Mouse (Mus musculus) urinary bladder, postnatal 36 days (tissue): Measurements from ENCODE around the gene Hectd4.
A peak's percentile ranks its signal among the peaks of the same experiment; 100 is the strongest.
"Not testable (repeated sequence)": the region's sequence is repeated elsewhere in the genome, so short reads cannot be mapped to it uniquely, and the experiment has no call there.

Experiments used
- DNase-seq, 2 experiments: peaks; one replicate each; pipeline ENCODE4 v3.0.0; 2022; ENCODE audit warnings: low spot score in 2 of 2, mixed read lengths in 1 of 2

Gene Hectd4

DNA sequence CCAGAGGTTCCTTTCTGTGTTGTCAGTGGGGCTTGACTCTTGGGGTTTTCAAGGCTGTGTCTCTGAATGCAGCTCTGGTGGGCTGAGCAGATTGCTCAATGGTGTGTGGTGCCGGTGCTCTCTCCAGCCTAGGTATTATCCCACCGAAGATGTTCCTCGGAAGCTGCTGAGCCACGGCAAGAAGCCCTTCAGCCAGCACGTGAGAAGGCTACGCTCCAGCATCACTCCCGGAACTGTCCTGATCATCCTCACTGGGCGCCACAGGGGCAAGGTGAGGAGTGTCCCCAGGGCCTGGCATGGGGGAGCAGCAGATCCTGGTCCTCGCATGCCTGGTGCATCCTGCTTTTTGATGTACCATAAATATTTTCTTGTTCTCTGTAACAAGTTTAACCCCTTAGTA is 13.5 kb upstream of the Hectd4 start:
- no peak for DNase-seq

GRCm38 (mm10) chr5:121206984-121207383 is 13.0 kb upstream of the Hectd4 start:
- DNase-seq: no peak

DNA sequence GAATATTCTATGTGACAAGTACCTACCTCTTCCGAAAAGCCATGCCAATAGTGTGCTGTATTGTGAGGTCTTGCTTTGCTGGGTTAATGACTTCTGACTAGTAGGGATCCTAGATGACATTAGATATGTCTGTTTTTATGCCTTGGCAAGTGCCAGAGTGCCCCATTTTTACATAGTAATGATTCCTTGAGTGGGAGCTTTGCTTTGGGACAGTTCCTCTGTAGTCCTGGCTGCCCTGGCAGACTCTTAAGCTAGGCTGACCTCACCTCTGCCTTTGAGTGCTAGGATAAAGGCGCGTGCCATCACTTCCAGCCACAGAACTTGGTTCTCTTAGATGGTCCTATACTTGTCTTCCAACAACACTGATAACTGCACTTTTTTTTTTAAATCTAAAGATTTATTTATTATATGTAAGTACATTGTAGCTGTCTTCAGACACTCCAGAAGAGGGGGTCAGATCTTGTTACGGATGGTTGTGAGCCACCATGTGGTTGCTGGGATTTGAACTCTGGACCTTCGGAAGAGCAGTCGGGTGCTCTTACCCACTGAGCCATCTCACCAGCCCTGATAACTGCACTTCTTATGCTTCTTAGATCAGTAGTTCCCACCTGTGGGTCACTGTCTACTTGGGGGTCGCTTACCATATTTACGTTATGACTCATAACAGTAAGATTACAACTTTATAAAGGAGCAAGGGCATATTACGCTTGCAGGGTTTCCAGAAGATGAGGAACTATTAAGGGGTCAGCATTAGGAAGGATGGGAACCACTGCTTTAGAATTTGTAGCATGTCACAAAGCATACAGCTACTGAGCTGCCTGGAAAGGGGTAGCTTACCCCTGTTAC is 10.0 kb upstream of the Hectd4 start:
- DNase-seq: no peak

DNA sequence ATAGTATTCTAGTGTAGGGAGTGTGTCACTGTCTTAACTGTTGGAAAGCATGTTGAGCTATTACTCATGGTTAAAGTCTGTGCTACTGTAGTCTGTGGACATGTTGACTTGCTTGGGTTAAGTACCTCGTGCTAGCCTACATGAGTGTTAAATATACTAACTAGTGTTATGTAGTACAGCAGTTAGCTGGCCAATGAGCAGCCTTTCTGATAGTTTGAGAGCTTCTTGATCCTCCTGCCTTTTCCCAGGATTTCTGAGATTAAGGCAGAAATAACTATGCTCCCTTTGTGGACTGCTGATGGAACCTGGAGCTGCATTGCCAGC is 9.5 kb upstream of the Hectd4 start:
- no peak for DNase-seq

GRCm38 (mm10) chr5:121212108-121212507 is 7.9 kb upstream of the Hectd4 start:
- no peak for DNase-seq

DNA sequence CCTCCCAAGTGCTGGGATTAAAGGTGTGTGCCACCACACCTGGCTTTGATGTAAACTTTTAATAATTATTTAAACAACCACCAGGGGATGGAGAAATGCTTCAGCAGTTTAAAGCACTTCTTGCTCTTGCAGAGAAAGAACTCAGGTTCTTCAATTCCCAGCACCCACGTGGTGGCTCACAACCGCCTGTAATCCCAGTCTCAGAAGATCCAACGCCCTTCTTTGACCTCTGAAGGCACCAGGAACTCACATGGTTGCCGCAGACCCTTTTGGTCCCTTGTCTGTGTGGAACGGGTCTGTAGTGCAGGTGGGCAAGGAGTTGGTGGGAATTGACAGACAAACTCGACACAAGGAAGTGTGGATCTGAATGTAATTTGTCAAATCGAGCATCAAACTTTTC is 5.3 kb upstream of the Hectd4 start:
- no peak for DNase-seq

DNA sequence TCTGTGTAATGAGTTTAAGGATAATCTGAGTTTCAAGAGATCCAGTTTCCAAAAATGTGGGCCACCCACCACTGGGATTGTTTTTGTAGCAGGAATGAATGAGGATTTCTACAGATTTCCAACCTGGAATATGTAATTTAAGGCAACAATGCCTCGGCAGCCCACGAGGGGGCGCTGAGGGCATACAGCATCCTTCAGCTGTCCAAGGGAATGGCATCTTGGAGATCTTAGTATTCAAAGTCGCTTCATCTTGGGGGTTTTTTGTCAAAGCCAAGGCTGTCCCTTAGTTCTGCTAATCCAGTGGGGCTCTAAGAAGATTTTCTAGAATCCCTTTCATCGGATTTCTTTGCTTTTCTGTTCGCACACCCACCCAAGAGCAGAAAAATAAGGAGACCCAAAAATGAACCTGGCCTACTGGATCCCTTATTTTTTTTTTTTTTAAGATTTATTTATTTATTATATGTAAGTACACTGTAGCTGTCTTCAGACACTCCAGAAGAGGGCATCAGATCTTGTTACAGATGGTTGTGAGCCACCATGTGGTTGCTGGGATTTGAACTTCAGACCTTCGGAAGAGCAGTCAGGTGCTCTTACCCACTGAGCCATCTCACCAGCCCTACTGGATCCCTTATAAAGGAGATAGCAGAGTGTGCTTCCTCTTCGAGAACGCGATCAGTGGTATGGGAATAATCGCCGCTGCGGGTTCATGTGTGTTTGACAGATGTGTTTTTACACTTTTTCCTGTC is 4.5 kb upstream of the Hectd4 start:
- DNase-seq: peak; percentile 58 to 61

- DNase-seq: peak in 1 of 2 experiments; percentile 64
Measured at GRCm38 (mm10) chr5:121216126-121216446, 3.9 kb upstream of the Hectd4 start.

GRCm38 (mm10) chr5:121216584-121217312 is 3.3 kb upstream of the Hectd4 start:
- DNase-seq: not testable (repeated sequence)

- DNase-seq: no peak
Measured at GRCm38 (mm10) chr5:121217313-121217634, 2.7 kb upstream of the Hectd4 start.

DNA sequence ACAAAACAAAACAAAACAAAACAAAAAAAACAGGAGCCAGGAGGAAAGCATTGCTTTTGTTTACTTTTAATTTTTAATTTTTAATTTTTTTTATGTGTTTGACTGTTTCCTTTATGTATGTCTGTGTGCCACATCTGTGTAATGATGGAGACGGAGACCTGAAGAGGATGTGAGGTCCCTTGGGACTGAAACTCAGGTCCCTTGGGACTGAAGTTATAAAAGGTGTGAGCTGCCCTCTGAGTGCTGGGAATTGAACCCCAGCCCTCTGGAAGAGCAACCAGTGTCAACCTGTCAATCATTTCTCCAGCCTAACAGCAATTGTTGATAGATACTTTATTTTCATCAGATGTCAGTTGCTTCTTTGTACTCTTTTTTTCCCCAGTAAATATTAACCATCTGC is 829 bp upstream of the Hectd4 start:
- no peak for DNase-seq

GRCm38 (mm10) chr5:121220732-121221301 is 798 bp downstream of the Hectd4 start:
- DNase-seq: peak; percentile 12 to 28

- DNase-seq: no peak
Measured at GRCm38 (mm10) chr5:121221328-121221850, 1.4 kb downstream of the Hectd4 start.

DNA sequence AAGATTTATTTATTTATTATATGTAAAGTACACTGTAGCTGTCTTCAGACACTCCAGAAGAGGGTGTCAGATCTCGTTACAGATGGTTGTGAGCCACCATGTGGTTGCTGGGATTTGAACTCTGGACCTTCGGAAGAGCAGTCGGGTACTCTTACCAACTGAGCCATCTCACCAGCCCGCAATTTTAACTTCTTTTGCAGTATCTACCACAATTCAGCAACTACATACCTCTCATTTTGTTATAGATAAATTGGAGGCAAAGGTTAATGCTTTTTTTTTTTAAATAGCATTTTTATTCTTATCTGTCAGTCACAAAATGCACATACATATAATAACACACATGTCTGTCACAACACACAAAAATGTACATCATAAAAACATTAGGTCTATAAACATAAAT is 4.0 kb downstream of the Hectd4 start:
- DNase-seq: not testable (repeated sequence)

DNA sequence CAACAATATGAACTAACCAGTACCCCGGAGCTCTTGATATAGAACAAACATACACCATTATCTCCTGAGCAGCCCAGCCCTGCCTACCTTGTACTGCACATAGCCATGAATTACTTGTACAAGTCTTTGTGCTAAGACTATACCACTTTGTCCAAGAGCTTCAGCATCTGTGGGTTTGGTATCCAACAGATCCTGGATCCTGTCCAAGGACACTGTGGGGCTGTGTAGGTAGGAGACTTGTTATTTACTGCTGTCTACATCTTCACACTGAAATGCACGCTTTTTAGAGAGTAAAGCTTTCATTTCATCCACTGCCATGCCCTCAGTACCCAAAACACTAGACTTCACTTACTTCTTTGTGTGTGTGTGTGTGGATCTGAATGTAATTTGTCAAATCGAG is 4.8 kb downstream of the Hectd4 start:
- no peak for DNase-seq

GRCm38 (mm10) chr5:121225854-121226253 is 5.8 kb downstream of the Hectd4 start:
- no peak for DNase-seq

- no peak for DNase-seq
Measured at GRCm38 (mm10) chr5:121226406-121226805, 6.4 kb downstream of the Hectd4 start.

GRCm38 (mm10) chr5:121226845-121227244 is 6.8 kb downstream of the Hectd4 start:
- DNase-seq: no peak

DNA sequence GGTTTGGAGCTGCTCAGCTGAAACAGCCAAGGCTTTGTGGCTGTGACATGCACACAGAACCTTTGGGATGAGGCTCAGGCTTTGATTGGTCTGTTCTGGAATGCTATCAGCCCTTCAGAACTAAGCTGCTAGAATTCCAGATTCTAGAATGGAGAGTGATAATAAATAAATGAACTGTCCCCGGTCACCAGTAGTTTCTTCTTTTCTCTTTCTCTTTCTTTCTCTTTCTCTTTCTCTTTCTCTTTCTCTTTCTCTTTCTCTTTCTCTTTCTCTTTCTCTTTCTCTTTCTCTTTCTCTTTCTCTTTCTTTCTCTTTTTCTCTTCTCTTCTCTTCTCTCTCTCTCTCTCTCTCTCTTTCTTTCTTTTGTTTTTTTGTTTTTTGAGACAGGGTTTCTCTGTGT is 7.3 kb downstream of the Hectd4 start:
- not testable (repeated sequence) for DNase-seq

- DNase-seq: no peak
Measured at GRCm38 (mm10) chr5:121229182-121229581, 9.2 kb downstream of the Hectd4 start.

GRCm38 (mm10) chr5:121230811-121231210 is 10.8 kb downstream of the Hectd4 start:
- DNase-seq: no peak

GRCm38 (mm10) chr5:121232789-121233188 is 12.8 kb downstream of the Hectd4 start:
- DNase-seq: no peak
